Mouse (Mus musculus) layer of hippocampus, adult 9-10 months (tissue): ENCODE measurements at regions not wholly inside any gene's neighbourhood (a gene's known extent, or its start where the extent isn't known, plus 50 kb on each side); places are given as distances from the start of the nearest gene placed in this dataset.

Source experiments
- DNase-seq: peaks from one replicate; pipeline ENCODE4 v3.0.0; 2022; ENCODE audit warnings: low spot score

DNA sequence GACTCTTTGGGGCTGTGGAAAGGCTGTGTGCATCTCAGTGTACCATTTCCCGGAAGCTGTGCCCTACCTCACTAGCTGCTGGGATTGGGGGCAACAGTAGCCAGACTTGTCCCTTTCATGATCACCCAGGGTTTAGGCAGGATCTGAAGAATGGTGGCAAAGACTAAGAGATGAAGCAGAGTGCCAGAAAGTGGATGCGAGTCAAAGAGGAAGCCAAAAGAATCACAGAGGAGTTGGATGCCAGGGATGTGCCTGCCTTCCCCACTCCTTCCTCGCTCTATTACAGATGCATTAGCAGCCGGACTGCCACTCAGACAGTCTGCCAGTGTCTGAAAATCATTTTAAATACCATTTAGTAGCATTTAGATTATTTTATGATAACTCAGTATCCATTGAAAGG lies 271.5 kb upstream of the Slc24a2 start:
- DNase-seq = no peak

GRCm38 (mm10) chr4:87500441-87500840 lies 270.2 kb upstream of the Slc24a2 start:
- no peak for DNase-seq

DNA sequence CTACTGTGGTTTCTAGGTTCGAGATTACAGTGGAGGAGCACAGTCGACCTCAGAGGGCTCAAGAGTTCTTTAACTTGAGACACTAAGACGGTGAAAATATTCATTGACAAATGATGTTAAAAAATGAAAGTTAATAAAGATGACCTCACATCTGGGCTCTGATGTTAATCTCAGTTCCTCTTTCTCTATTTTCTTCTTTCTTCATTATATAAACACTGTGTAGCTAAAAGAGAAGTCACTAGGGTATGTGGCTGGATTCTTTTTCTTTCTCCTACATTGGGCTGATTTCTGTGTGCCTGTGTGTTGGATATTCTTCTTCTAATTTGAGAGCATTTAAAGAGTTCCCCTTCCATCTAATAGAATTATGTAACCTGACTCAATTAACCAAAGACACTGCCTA lies 257.5 kb upstream of the Slc24a2 start:
- no peak for DNase-seq

DNA sequence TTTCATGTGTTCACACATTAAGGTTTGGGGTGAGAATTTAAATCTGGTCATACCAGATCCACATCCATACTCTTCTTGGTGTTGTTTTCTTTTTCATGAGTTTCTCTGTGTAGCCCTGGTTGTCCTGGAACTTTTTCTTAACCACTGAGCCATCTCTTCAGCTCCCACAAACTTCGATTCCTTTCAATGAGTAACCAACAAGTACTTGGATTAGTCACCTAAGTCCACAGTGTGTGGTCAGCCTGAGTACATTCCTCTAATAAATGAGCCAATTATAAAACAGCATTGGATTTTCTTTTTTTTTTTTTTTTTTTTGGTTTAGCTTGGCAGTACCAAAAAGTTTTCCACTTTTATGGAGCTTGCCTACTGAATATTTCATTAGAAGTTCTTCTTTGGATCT lies 245.3 kb upstream of the Slc24a2 start:
- no peak for DNase-seq

GRCm38 (mm10) chr4:87473331-87474039 lies 243.2 kb upstream of the Slc24a2 start:
- DNase-seq = no peak

DNA sequence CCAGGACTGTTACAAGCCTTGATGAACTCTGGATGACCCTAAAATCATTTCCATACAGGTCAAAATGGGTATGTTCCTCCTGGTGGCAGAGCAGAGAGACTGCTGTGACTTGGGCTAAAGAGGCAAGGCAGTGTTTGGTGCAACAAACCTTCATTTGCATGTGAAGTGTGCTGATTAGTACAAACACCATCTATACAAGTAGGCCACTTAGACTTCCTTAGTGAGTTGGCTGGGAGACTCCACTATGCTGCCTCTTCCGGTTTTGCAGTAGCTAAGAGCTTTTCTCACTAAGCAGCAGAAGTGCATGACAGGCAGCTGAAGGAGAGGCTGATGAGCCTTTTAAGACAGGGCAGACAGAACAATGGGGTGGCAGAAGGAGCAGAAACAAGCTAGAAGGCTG lies 242.5 kb upstream of the Slc24a2 start:
- DNase-seq = no peak

DNA sequence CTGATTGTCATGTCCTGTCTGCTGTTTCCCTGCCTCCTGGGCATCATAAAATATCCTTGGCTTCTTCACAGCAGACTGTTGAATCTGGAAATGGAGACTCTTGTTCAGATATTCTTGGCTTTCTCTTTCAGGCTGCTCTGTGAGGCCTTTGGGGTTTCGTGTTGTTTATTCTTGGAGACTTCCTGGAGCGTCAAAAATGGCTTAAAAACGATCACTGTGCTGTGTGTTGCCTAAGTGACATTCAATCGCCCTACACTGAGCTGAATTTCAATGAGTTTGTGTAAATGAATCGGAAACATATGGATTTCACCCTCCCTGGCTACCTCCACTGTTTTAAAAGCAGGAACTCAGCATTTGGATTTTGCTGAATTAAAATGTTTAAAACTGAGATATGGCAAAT lies 241.1 kb upstream of the Slc24a2 start:
- no peak for DNase-seq

DNA sequence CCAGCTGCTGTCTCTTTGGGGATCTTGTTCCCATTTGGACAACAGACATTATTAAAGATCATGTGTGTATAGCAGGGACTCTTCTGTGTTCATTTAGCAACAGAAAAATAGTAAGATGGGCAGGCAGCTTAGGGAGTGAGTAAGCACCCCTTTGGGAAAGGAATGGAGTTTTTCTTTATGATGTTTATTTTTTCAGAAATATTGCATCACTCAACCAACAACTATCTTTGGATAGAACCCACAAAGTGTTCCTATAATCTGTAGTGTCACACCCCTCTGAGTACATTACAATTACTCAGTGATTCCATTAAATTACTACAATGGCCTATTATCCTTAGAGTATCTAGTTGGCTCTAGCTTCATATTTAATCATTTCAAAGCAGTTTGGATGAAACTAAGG lies 237.3 kb upstream of the Slc24a2 start:
- DNase-seq = no peak

DNA sequence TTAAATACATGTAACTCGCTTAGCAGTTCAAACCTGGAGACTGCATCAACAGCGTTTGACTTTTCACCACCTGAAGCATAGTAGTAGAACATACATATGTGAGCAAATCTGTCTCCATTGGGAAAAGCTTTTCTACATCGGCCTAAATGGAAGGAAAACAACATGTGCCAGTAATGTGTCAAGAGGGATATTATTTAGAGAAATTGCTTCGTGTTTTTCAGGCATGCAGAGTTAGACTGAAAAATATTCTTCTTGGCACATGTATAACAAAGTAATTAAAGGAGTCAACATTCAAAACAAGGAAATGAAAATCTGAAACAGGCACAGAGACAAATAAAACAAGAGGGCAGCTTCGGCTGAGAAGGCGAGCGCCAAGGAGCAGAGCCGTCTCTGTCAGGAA lies 236.7 kb upstream of the Slc24a2 start:
- no peak for DNase-seq

- peak; percentile 20 for DNase-seq
These were observed 231.1 kb upstream of the Slc24a2 start for GRCm38 (mm10) chr4:87461181-87461912.

GRCm38 (mm10) chr4:87455863-87456578 lies 225.7 kb upstream of the Slc24a2 start:
- no peak for DNase-seq

DNA sequence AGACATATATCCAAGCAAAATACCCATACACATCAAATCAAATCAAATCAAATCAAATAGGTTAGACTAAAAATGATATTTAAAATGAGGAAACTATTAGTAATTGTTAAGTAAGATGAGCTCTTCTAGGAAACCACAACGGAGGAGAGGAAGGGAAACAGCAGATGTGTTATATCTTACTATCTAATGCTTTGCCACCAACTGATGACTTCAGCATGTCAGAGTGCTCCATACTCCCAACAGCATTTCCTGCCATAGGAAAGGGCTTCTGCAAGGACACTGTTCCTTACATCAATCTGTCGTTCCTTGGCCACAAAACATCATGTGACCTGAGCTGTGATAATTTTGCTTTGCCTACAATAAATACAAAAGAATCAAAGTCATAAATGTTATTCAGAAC lies 221.8 kb upstream of the Slc24a2 start:
- no peak for DNase-seq

DNA sequence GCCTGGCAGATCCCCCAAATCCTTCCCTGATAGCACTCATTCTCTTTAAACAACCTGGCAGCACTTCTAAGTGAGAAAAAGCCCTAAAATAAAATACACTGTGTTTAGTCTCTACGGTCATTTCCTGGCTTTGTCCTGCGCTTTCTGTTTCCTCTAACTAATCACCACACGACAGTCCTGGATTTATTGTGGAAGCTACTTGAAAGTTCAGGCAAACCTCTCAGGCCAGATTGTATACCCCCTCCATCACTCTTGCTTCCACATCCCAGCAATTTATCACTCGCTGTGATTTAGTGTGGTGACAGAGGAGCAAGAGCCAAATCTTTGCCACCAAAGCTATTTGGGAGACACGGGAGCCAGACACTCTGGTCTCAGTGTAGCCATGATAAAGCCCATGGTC lies 221.0 kb upstream of the Slc24a2 start:
- DNase-seq = no peak

DNA sequence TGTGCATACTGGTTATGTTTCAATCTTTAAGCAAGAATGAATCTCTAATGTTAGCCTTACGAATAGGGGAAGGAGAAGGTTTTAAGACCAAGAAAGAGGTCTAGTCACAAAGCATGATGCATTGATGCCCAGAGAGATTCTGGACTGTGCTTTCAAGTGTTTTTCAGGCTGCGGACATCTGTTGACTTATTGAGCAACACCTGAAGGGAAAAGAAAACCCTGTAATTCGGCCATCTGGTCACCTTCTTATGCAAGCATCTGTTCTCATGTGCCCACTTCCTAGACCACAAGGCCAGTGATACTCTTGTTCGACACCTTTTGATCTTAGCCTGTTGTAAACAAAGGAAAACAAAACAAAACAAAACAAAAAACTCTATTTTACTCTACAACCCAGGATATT lies 218.1 kb upstream of the Slc24a2 start:
- no peak for DNase-seq

DNA sequence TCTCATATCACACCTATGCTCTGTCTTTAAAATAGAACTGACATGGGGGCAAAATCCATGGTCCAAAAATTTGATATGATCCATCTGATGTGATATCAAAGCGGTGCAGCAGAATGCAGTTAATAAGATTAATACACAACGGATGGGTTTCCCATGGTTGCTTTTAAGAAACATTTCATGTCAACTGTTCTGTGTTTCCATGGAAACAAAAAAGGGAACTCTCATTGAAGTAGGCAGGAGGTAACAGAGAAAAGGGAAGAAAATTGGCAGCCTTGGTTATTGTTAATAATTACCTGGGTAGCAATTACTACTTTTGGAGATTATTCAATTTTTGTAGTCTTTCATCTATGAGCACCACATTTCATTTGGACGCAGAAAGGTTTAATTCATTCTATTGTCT lies 216.6 kb upstream of the Slc24a2 start:
- DNase-seq = no peak

- no peak for DNase-seq
These were observed 203.9 kb upstream of the Slc24a2 start for GRCm38 (mm10) chr4:87434136-87434535.

GRCm38 (mm10) chr4:87428374-87428773 lies 198.1 kb upstream of the Slc24a2 start:
- no peak for DNase-seq

GRCm38 (mm10) chr4:87424066-87424465 lies 193.8 kb upstream of the Slc24a2 start:
- no peak for DNase-seq

- no peak for DNase-seq
These were observed 192.3 kb upstream of the Slc24a2 start for GRCm38 (mm10) chr4:87422588-87422987.

GRCm38 (mm10) chr4:87403354-87403753 lies 173.1 kb upstream of the Slc24a2 start:
- no peak for DNase-seq

- no peak for DNase-seq
These were observed 171.9 kb upstream of the Slc24a2 start for GRCm38 (mm10) chr4:87402173-87402556.

DNA sequence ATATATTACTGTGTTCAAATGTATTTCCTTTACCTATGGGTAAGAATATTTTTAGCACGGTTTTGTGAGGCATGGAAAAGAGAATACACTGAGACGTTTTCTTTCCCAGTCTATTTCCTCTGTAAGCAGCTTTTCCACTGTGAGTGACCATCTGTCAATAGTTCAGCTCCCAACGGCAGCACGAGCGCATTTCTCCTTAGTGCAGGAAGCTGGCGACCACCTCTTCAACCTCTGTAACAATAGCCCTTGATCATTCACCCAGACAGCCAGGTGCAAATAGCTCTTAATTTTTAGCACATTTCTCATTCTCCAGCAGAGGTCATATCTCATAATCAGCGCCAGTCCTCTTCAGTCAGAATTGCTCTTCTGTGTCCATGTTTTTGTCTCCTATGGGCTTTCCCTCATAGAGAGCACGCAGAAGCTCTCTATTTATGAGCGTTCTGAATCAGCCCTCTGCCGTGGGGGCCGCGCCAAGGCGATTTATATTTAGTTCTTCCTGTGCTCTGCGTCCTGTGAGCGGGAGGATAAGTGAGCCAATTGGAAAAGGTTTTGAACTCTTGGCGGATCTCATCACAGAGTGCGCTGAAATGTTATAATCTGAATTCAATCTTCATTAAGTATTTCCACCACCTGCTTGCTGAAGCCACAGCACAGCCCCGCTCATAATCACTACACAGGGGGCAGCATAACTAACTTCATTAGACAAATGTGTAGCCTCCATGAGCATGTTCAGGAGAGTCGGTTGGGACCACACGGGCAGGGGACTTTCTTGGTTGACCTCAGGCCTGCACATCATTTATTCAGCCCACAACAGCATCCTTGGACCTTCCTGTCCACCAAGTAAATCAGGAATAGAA lies 171.3 kb upstream of the Slc24a2 start:
- DNase-seq = no peak
